Mouse (Mus musculus) myocyte (in vitro differentiated cells): ENCODE measurements around the gene Cd81. TPM values are rescaled to one million over a fixed set of nuclear protein-coding genes. Genes with fewer than 3 reads are reported as not detected.

Source experiments
- H3K27me3 ChIP-seq: one replicate; pipeline ENCODE4 v1.6.1; 2011; ENCODE audit not compliant: control insufficient read depth, insufficient read depth, insufficient read length
- H3K36me3 ChIP-seq: one replicate; pipeline ENCODE4 v1.6.1; 2011; ENCODE audit not compliant: control insufficient read depth, insufficient read depth
- H3K4me2 ChIP-seq: one replicate; pipeline ENCODE4 v1.6.1; 2011; ENCODE audit warnings: low read depth, control low read depth
- H3K4me3 ChIP-seq: one replicate; pipeline ENCODE4 v1.5.1; 2011; ENCODE audit warnings: mild to moderate bottlenecking, control low read depth, moderate library complexity
- H3K79me2 ChIP-seq: one replicate; pipeline ENCODE4 v1.6.1; 2011; ENCODE audit not compliant: control insufficient read depth, insufficient read depth
- H3ac ChIP-seq: one replicate; pipeline ENCODE4 v1.6.1; 2011; ENCODE audit not compliant: control insufficient read depth, insufficient read length
- CEBPB ChIP-seq: IDR thresholded peaks from 2 replicates; pipeline ENCODE4 v1.6.1; 2011; ENCODE audit warnings: mild to moderate bottlenecking, moderate library complexity; ENCODE audit not compliant: poor library complexity, insufficient read depth, severe bottlenecking
- E2F4 ChIP-seq: IDR thresholded peaks from one replicate; pipeline ENCODE4 v1.6.1; 2011; ENCODE audit warnings: mild to moderate bottlenecking, control low read depth, moderate library complexity; ENCODE audit not compliant: insufficient read depth
- MAX ChIP-seq: IDR thresholded peaks from one replicate; pipeline ENCODE4 v1.6.1; 2011; ENCODE audit warnings: low read depth, mild to moderate bottlenecking, control low read depth
- MYOD1 ChIP-seq, 3 experiments: IDR thresholded peaks; one replicate each; pipeline ENCODE4 v1.6.1; 2011; ENCODE audit warnings: control low read depth in 2 of 3, low read depth in 2 of 3, mild to moderate bottlenecking in 2 of 3, moderate library complexity in 1 of 3; ENCODE audit not compliant: insufficient read length in 2 of 3, control insufficient read depth in 1 of 3
- MYOG ChIP-seq, 3 experiments: IDR thresholded peaks; one replicate each; pipeline ENCODE4 v1.6.1; 2011; ENCODE audit warnings: control low read depth in 2 of 3, low read depth in 2 of 3, mild to moderate bottlenecking in 2 of 3; ENCODE audit not compliant: insufficient read length in 2 of 3, control insufficient read depth in 1 of 3, insufficient read depth in 1 of 3
- POLR2A ChIP-seq: IDR thresholded peaks from one replicate; pipeline ENCODE4 v1.6.1; 2011; ENCODE audit warnings: low read depth, mild to moderate bottlenecking, control low read depth, moderate library complexity; ENCODE audit not compliant: insufficient read length
- POLR2AphosphoS2 ChIP-seq: IDR thresholded peaks from one replicate; pipeline ENCODE4 v1.6.1; 2011; ENCODE audit warnings: low read depth, control low read depth; ENCODE audit not compliant: insufficient read length
- REST ChIP-seq: IDR thresholded peaks from one replicate; pipeline ENCODE4 v1.6.1; 2011; ENCODE audit warnings: mild to moderate bottlenecking, control low read depth, moderate library complexity; ENCODE audit not compliant: insufficient read depth, insufficient read length
- SRF ChIP-seq: IDR thresholded peaks from one replicate; pipeline ENCODE4 v1.6.1; 2011; ENCODE audit warnings: low read depth; ENCODE audit not compliant: control insufficient read depth, insufficient read length
- TCF12 ChIP-seq: IDR thresholded peaks from one replicate; pipeline ENCODE4 v1.6.1; 2011; ENCODE audit warnings: mild to moderate bottlenecking, control low read depth; ENCODE audit not compliant: poor library complexity, insufficient read depth, severe bottlenecking
- TCF3 ChIP-seq: IDR thresholded peaks from one replicate; pipeline ENCODE4 v1.6.1; 2011; ENCODE audit warnings: low read depth, control low read depth; ENCODE audit not compliant: insufficient read length
- USF1 ChIP-seq: IDR thresholded peaks from one replicate; pipeline ENCODE4 v1.6.1; 2011; ENCODE audit warnings: low read depth, mild to moderate bottlenecking, control low read depth, moderate library complexity
- polyA plus RNA-seq: library from polyadenylated mRNA; unstranded; fragments of >200 nt; fragmentation: generic; extraction: Trizol; gene quantifications from one replicate; pipeline ENCODE4 v1.2.1, GENCODE M21; 2012; ENCODE audit warnings: missing spikeins

The Cd81 gene
- polyA plus RNA-seq, 1 experiment, result 744 TPM

GRCm38 (mm10) chr7:143111719-143112118 lies 59.2 kb downstream of the Cd81 start:
- TF ChIP-seq TCF12 (no peak), MYOD1 (IDR thresholded peaks at IDR 0.05; ENCODE audit: control insufficient read depth in 1 of 3, insufficient read length in 2 of 3, low read depth in 2 of 3) (no peak), MYOG (IDR thresholded peaks at IDR 0.05; ENCODE audit: control insufficient read depth in 1 of 3, insufficient read depth in 1 of 3, insufficient read length in 2 of 3, low read depth in 2 of 3) (no peak), REST (no peak), POLR2AphosphoS2 (no peak), USF1 (no peak), E2F4 (no peak), TCF3 (no peak), SRF (no peak), CEBPB (no peak), MAX (no peak), POLR2A (no peak)
- no peak overlapping the region for H3K4me2 ChIP-seq
- no peak overlapping the region for H3K4me3 ChIP-seq
- no peaks in the 10 kb centered on the region for H3K79me2 ChIP-seq
- H3K36me3 ChIP-seq, result no peaks in the 10 kb centered on the region
- H3ac ChIP-seq, result no peak overlapping the region
- H3K27me3 ChIP-seq, result peaks cover 36% of the 10 kb centered on the region

GRCm38 (mm10) chr7:143112395-143112794 lies 59.9 kb downstream of the Cd81 start:
- Histone ChIP-seq H3K36me3 (no peaks in the 10 kb centered on the region), H3K27me3 (peaks cover 29% of the 10 kb centered on the region), H3K79me2 (no peaks in the 10 kb centered on the region), H3ac (no peak overlapping the region), H3K4me2 (no peak overlapping the region), H3K4me3 (no peak overlapping the region)
- TF ChIP-seq MYOD1 (IDR thresholded peaks at IDR 0.05; ENCODE audit: control insufficient read depth in 1 of 3, insufficient read length in 2 of 3, low read depth in 2 of 3), result no peak
- no peak for TF ChIP-seq SRF
- TF ChIP-seq MYOG (IDR thresholded peaks at IDR 0.05; ENCODE audit: control insufficient read depth in 1 of 3, insufficient read depth in 1 of 3, insufficient read length in 2 of 3, low read depth in 2 of 3), result no peak
- TF ChIP-seq E2F4, result no peak
- TF ChIP-seq TCF12, result no peak
- no peak for TF ChIP-seq MAX
- TF ChIP-seq CEBPB, result no peak
- no peak for TF ChIP-seq USF1
- TF ChIP-seq TCF3, result no peak
- TF ChIP-seq REST, result no peak
- TF ChIP-seq POLR2A, result no peak
- TF ChIP-seq POLR2AphosphoS2, result no peak

- Histone ChIP-seq H3K27me3 (peaks cover 9% of the 10 kb centered on the region), H3K4me2 (no peak overlapping the region), H3K36me3 (no peaks in the 10 kb centered on the region), H3ac (no peak overlapping the region), H3K79me2 (no peaks in the 10 kb centered on the region), H3K4me3 (no peak overlapping the region)
- TF ChIP-seq CEBPB (no peak), USF1 (no peak), MYOG (IDR thresholded peaks at IDR 0.05; ENCODE audit: control insufficient read depth in 1 of 3, insufficient read depth in 1 of 3, insufficient read length in 2 of 3, low read depth in 2 of 3) (no peak), POLR2AphosphoS2 (no peak), E2F4 (no peak), POLR2A (no peak), MAX (no peak), TCF3 (no peak), REST (no peak), TCF12 (no peak), SRF (no peak), MYOD1 (IDR thresholded peaks at IDR 0.05; ENCODE audit: control insufficient read depth in 1 of 3, insufficient read length in 2 of 3, low read depth in 2 of 3) (no peak)
Measured at GRCm38 (mm10) chr7:143114773-143115172, 62.2 kb downstream of the Cd81 start.

GRCm38 (mm10) chr7:143116521-143116920 lies 64.0 kb downstream of the Cd81 start:
- no peak overlapping the region for H3K4me2 ChIP-seq
- no peaks in the 10 kb centered on the region for H3K79me2 ChIP-seq
- no peaks in the 10 kb centered on the region for H3K36me3 ChIP-seq
- H3K4me3 ChIP-seq, result no peak overlapping the region
- TF ChIP-seq TCF12, result no peak
- no peak for TF ChIP-seq E2F4
- peaks cover 3% of the 10 kb centered on the region for H3K27me3 ChIP-seq
- no peak overlapping the region for H3ac ChIP-seq

Other genes starting within 250 kb of the Cd81 start
- not detected for gene Th, start 121.6 kb upstream of the Cd81 start, polyA plus RNA-seq
- not detected for gene Ascl2, start 83.5 kb upstream of the Cd81 start, polyA plus RNA-seq
- 59.5 TPM for gene Tspan32, start 47.7 kb upstream of the Cd81 start, polyA plus RNA-seq
- 78.6 TPM for gene Tssc4, start 16.5 kb downstream of the Cd81 start, polyA plus RNA-seq
- 6.9 TPM for gene Trpm5, start 41.9 kb downstream of the Cd81 start, polyA plus RNA-seq
- 0.12 TPM for gene Kcnq1, start 53.6 kb downstream of the Cd81 start, polyA plus RNA-seq